Mouse (Mus musculus) bone marrow, adult 2 months (tissue): ENCODE results near the gene Cdk5rap3.

Source experiments
- CTCF ChIP-seq: fragments of 200-500 bp; IDR thresholded peaks from 2 replicates; pipeline ENCODE4 v1.5.1; 2011; ENCODE audit warnings: low read length, control low read depth; ENCODE audit not compliant: control insufficient read depth, insufficient read depth
- POLR2A ChIP-seq: fragments of 200-500 bp; IDR thresholded peaks from 2 replicates; pipeline ENCODE4 v1.6.1; 2011; ENCODE audit warnings: low read depth, mild to moderate bottlenecking, control low read depth, low read length, borderline replicate concordance; ENCODE audit not compliant: control insufficient read depth

DNA sequence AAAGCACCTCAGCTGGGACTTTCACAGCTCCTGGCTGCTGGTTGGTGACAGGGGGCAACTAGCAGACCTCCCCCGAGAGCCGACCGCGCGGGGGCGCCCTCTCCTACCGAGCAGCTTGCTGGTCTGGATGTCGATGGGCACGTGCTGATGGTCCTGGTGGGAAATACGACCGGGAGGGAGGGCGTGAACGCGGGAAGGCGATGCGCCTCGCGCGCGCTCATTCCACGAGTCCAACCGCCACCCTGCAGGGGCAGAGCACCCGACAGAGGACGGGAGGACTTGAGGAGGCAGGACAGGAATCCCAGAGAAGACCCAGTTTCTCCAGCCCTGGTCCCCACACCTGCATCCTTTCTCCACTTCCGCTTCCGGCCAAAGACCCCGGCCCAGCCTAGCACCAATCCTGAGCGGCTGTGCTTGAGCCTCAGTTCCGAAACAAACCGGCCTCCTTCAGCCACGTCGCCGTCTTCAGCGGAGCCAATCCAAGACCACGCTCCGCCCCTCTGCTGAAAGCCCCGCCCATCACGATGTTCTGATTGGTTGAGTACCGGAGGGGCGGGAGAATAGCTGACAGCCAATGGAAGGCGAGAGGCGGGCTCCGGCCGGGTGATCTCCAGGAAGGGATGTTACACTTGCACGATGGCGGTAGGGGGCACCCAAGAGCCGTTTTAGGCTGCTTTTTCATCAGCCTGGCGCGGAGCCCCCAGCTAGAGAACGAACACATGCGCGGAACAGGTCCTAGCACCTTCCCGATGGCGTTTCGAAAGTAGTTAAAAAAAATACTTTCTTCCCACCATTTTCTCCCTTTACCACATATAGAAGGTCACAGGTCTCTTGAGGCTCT lies at the start of gene Cdk5rap3:
- TF ChIP-seq POLR2A: peak; percentile 84
- TF ChIP-seq CTCF: peak; percentile 85
